Mouse (Mus musculus) intestine, postnatal 0 days (tissue): ENCODE measurements at regions not wholly inside any gene's neighbourhood (a gene's known extent, or its start where the extent isn't known, plus 50 kb on each side); places are given as distances from the start of the nearest gene placed in this dataset.

ENCODE experiments used
- ATAC-seq: fragments of 200-750 bp; cut with Nextera tagmentation; 2 replicates; pipeline ENCODE4 v1.8.0; 2017; ENCODE audit warnings: mild to moderate bottlenecking, moderate TSS enrichment, moderate library complexity
- H3K27ac ChIP-seq: fragments of 300-500 bp; sonication (generic); 2 replicates; pipeline ENCODE4 v1.5.1; 2014; ENCODE audit warnings: mild to moderate bottlenecking, low read depth, low read length, moderate library complexity
- H3K27me3 ChIP-seq: fragments of 300-500 bp; sonication (generic); replicated peaks from 2 replicates; pipeline ENCODE4 v1.6.1; 2014; ENCODE audit warnings: low read length, mixed read lengths; ENCODE audit not compliant: control insufficient read depth, insufficient read depth
- H3K36me3 ChIP-seq: fragments of 300-500 bp; sonication (generic); 2 replicates; pipeline ENCODE4 v1.6.1; 2014; ENCODE audit warnings: mild to moderate bottlenecking, moderate library complexity; ENCODE audit not compliant: control insufficient read depth, insufficient read depth
- H3K4me1 ChIP-seq: fragments of 300-500 bp; sonication (generic); replicated peaks from 2 replicates; pipeline ENCODE4 v1.6.1; 2014; ENCODE audit warnings: antibody characterized with exemption, low read length, mixed read lengths; ENCODE audit not compliant: control insufficient read depth, insufficient read depth
- H3K4me2 ChIP-seq: fragments of 300-500 bp; sonication (generic); replicated peaks from 2 replicates; pipeline ENCODE4 v1.6.1; 2014; ENCODE audit warnings: low read depth, mild to moderate bottlenecking, moderate library complexity
- H3K4me3 ChIP-seq: fragments of 300-500 bp; sonication (generic); 2 replicates; pipeline ENCODE4 v1.5.1; 2014; ENCODE audit warnings: low read depth, low read length
- H3K9ac ChIP-seq: fragments of 300-500 bp; sonication (generic); 2 replicates; pipeline ENCODE4 v1.6.1; 2014; ENCODE audit warnings: mild to moderate bottlenecking, low read depth, low read length
- H3K9me3 ChIP-seq: fragments of 300-500 bp; sonication (generic); 2 replicates; pipeline ENCODE4 v1.6.1; 2016; ENCODE audit warnings: mixed run types; ENCODE audit not compliant: control insufficient read depth
- CTCF ChIP-seq: sonication (generic); IDR thresholded peaks from 2 replicates; pipeline ENCODE4 v1.5.1; 2016; ENCODE audit warnings: low read depth, mild to moderate bottlenecking, control low read depth, antibody characterized with exemption, moderate library complexity
- WGBS: fragments of 180-500 bp; shearing (Covaris S2); extraction: QIAGEN DNeasy Blood & Tissue Kit; methylation state at CpG from one replicate; pipeline ENCODE4 v1.1.7; 2014; 5-methylcytosine and 5-hydroxymethylcytosine counted together

DNA sequence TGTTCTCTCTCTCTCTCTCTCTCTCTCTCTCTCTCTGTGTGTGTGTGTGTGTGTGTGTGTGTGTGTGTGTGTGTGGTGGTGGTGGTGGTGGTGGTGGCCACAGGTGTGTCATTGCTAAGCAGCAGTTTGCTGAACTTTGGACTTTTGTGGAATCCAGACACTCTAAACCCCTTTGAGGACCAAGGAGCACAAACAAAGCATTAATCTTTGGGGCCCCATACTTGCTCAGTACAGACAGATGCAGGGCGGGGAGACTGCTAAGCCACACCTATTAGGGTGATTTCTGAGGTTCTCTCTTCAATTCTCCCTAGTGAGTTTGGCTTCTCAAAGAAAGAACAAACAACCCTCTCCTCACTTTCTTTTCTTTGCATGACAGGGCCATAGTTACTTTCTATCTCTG is 158.1 kb upstream of the Ctnnb1 start:
- Histone ChIP-seq H3K4me3 (no peak overlapping the region), H3K27ac (peak overlapping the region; percentile 85)
- 26% methylated on average over 1 of the region's 1 CpGs for WGBS

DNA sequence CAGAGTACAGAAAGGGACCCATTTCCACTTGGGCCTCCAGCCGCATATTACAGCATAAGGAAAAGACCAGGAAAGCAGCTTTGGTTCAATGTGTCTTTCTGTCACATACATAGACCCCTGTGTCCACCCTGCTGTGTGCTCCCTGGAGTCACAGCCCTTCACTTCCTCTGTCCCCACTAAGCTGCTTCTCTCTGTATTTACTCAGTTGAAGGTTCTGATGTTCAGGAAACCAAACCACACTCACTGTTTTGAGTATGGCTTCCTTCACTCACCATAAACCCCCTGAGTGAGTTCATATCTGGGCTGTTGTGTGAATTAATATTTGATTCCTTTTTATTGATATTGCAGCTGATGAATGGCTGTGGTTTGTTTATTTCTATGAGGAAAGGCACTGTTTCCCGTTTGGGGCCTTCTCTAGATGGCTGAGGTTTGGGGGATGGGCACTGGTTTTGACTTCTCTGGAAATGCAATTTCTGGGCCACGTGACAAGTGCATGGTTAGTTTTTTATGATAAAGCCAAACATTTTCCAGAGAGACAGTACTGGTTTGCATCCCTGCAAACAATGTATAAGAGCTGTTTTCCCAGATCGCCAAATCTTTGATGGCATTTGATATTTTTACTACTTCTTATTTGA is 157.0 kb upstream of the Ctnnb1 start:
- H3K4me3 ChIP-seq: no peak overlapping the region
- no peak overlapping the region for H3K9ac ChIP-seq
- WGBS: 41% methylated on average over 4 of the region's 4 CpGs
- H3K9me3 ChIP-seq: no peaks in the 10 kb centered on the region
- no peak for TF ChIP-seq CTCF
- no peak overlapping the region for H3K4me2 ChIP-seq
- ATAC-seq: no peak
- no peaks in the 10 kb centered on the region for H3K27me3 ChIP-seq
- H3K4me1 ChIP-seq: peaks cover 14% of the 10 kb centered on the region
- H3K27ac ChIP-seq: peak overlapping the region; percentile 85
- no peaks in the 10 kb centered on the region for H3K36me3 ChIP-seq

More for the DNA sequence above, 158.1 kb upstream of the Ctnnb1 start:
- Histone ChIP-seq H3K9me3 (no peaks in the 10 kb centered on the region), H3K4me2 (0 out of 2 replicates have a peak overlapping the region, but pooled peaks have one; percentile 3), H3K36me3 (no peaks in the 10 kb centered on the region), H3K4me1 (peaks cover 12% of the 10 kb centered on the region), H3K27me3 (no peaks in the 10 kb centered on the region), H3K9ac (no peak overlapping the region)
- ATAC-seq: peak; percentile 95
- TF ChIP-seq CTCF: no peak

DNA sequence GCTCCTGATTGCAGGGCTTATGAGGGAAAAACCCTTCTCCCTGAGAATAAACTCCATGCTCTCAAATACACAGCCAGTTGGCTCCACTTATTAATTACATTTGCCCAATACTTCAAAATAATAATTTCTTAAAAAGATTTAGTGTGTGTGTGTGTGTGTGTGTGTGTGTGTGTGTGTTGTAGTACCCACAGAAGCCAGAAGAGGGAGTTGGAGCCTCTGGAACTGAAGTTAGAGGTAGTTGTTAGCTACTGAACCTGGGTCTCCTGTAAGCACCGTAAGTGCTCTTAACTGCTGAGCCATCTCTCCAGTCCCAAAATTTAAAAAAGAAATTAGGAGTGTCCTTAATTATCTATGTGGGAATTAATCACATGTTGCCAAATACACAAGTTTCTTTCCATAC is 154.8 kb upstream of the Ctnnb1 start:
- no peak for ATAC-seq
- Histone ChIP-seq H3K9me3 (no peaks in the 10 kb centered on the region), H3K4me1 (peaks cover 14% of the 10 kb centered on the region), H3K27ac (no peak overlapping the region), H3K9ac (no peak overlapping the region), H3K27me3 (no peaks in the 10 kb centered on the region), H3K4me2 (no peak overlapping the region), H3K36me3 (no peaks in the 10 kb centered on the region), H3K4me3 (no peak overlapping the region)
- 90% methylated on average over 1 of the region's 1 CpGs for WGBS
- peak; percentile 50 for TF ChIP-seq CTCF

DNA sequence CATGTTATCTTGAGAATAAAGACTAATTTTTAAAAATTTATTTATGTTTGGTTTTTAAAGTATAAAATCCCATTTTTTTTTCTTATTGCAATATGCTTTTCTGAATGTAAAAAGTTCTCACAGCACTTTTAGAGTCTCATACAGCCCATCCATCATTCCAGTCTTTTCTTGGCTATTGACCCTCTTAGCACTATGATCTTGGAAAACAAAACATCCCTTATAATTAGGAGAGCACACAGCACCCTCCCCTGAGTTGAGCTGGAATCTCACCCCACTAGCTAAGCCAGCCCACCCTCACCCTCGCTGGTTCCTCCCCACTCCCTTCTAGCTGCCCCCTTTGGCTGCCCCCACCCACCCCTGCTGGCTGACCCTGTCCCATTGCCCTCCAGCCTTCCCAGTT is 154.2 kb upstream of the Ctnnb1 start:
- H3K27me3 ChIP-seq: no peaks in the 10 kb centered on the region
- TF ChIP-seq CTCF: no peak
- ATAC-seq: no peak
- no peak overlapping the region for H3K9ac ChIP-seq
- 31% methylated on average over 1 of the region's 1 CpGs for WGBS
- no peak overlapping the region for H3K27ac ChIP-seq
- H3K4me1 ChIP-seq: peaks cover 14% of the 10 kb centered on the region
- H3K9me3 ChIP-seq: no peaks in the 10 kb centered on the region
- H3K4me2 ChIP-seq: no peak overlapping the region
- no peak overlapping the region for H3K4me3 ChIP-seq
- H3K36me3 ChIP-seq: no peaks in the 10 kb centered on the region

DNA sequence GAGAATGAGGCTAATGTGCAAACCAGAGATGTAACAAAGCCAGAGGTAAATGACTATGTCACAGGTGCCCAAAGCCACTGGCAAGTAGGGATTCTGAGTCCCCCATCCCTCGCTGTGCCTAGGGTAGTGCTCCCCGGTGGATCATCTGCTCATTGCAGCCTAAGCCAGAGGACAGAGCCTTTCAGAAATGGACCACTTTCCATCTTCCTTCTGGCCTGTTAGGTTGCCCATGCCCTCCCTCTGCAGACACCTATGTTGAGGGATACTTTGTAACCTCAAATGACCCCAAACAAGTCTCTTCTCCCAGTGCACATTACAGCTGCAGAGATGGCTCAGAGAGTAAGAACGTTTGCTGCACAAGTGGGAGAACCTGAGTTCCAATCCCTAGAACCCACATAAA is 153.3 kb upstream of the Ctnnb1 start:
- TF ChIP-seq CTCF: peak; percentile 47
- Histone ChIP-seq H3K27ac (peak overlapping the region; percentile 90), H3K4me2 (no peak overlapping the region), H3K9ac (no peak overlapping the region), H3K36me3 (no peaks in the 10 kb centered on the region), H3K27me3 (no peaks in the 10 kb centered on the region), H3K4me3 (no peak overlapping the region), H3K4me1 (peaks cover 14% of the 10 kb centered on the region), H3K9me3 (no peaks in the 10 kb centered on the region)
- no peak for ATAC-seq
- 64% methylated on average over 3 of the region's 3 CpGs for WGBS

DNA sequence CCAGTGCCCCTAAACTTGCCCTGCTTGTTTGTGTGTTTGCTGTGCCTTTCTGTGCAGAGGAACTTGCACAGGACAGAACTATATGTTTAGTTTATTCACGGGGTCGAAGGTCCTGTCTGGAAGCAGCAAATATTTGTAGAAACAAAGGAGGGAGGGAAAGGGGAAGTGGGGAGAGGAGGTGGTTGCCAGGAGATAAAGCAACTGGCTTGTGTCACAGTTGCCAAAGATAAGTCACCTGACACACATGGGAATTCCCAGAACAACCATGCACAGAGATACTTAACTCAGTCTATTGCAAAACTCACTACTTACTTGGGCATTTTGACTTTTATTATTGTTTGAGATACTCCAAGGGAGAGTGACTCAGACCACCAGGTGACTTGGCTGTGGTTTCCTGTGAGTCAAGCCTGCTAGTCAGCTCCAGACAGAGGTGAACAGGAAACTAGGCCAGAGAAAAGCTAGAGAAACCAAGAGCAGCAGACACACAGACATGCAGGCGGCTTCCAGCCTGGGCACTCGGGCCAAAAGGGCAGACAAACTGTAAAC is 152.5 kb upstream of the Ctnnb1 start:
- peak overlapping the region; percentile 90 for H3K27ac ChIP-seq
- WGBS: 15% methylated on average over 4 of the region's 4 CpGs
- no peaks in the 10 kb centered on the region for H3K9me3 ChIP-seq
- TF ChIP-seq CTCF: peak; percentile 32; the same call in 1 of the 2 replicates
- H3K36me3 ChIP-seq: no peaks in the 10 kb centered on the region
- H3K4me1 ChIP-seq: peaks cover 11% of the 10 kb centered on the region
- H3K27me3 ChIP-seq: no peaks in the 10 kb centered on the region
- H3K4me3 ChIP-seq: no peak overlapping the region
- no peak overlapping the region for H3K4me2 ChIP-seq
- no peak overlapping the region for H3K9ac ChIP-seq
- ATAC-seq: peak; percentile 96
